Mouse (Mus musculus) small intestine, adult 2 months (tissue): ENCODE measurements around the gene Upk3a. TPM values are rescaled to one million over a fixed set of nuclear protein-coding genes. Genes with fewer than 3 reads are reported as not detected.

ENCODE experiments used
- H3K27ac ChIP-seq: fragments of 200-500 bp; 2 replicates; pipeline ENCODE4 v1.5.1; 2012; ENCODE audit warnings: low read depth, low read length, control low read depth, inconsistent platforms; ENCODE audit not compliant: insufficient read depth
- H3K27me3 ChIP-seq: fragments of 200-500 bp; 2 replicates; pipeline ENCODE4 v1.6.1; 2012; ENCODE audit warnings: mild to moderate bottlenecking, moderate library complexity, low read length, inconsistent platforms; ENCODE audit not compliant: control insufficient read depth, insufficient read depth
- H3K36me3 ChIP-seq: fragments of 200-500 bp; 2 replicates; pipeline ENCODE4 v1.6.1; 2012; ENCODE audit warnings: mild to moderate bottlenecking, low read length, control low read depth, inconsistent platforms; ENCODE audit not compliant: control insufficient read depth, insufficient read depth
- H3K4me1 ChIP-seq: fragments of 200-500 bp; 2 replicates; pipeline ENCODE4 v1.6.1; 2012; ENCODE audit warnings: low read length, inconsistent platforms, mixed read lengths; ENCODE audit not compliant: control insufficient read depth, insufficient read depth, insufficient read length
- H3K4me3 ChIP-seq: fragments of 200-500 bp; 2 replicates; pipeline ENCODE4 v1.5.1; 2012; ENCODE audit warnings: low read depth, mild to moderate bottlenecking, control low read depth, inconsistent platforms, low read length, moderate library complexity
- CTCF ChIP-seq: fragments of 200-500 bp; IDR thresholded peaks from 2 replicates; pipeline ENCODE4 v1.5.1; 2012; ENCODE audit warnings: low read depth, mild to moderate bottlenecking, control low read depth, inconsistent platforms, low read length, moderate library complexity, mixed read lengths; ENCODE audit not compliant: insufficient replicate concordance, insufficient read length; ENCODE audit errors: extremely low read depth
- POLR2A ChIP-seq: fragments of 200-500 bp; IDR thresholded peaks from 2 replicates; pipeline ENCODE4 v1.6.1; 2012; ENCODE audit warnings: low read depth, mild to moderate bottlenecking, control low read depth, inconsistent platforms, low read length, moderate library complexity
- WGBS: fragments of 180-500 bp; shearing (Covaris S2); methylation state at CpG from one replicate; pipeline ENCODE4 v1.1.7; 2018; 5-methylcytosine and 5-hydroxymethylcytosine counted together
- polyA plus RNA-seq: library from polyadenylated mRNA; depleted of rRNA; stranded (reverse); fragments of >200 nt; gene quantifications from 2 replicates; pipeline ENCODE4 v1.2.3, GENCODE M21; 2012

The Upk3a gene
- polyA plus RNA-seq, 1 experiment: 6.3 TPM

DNA sequence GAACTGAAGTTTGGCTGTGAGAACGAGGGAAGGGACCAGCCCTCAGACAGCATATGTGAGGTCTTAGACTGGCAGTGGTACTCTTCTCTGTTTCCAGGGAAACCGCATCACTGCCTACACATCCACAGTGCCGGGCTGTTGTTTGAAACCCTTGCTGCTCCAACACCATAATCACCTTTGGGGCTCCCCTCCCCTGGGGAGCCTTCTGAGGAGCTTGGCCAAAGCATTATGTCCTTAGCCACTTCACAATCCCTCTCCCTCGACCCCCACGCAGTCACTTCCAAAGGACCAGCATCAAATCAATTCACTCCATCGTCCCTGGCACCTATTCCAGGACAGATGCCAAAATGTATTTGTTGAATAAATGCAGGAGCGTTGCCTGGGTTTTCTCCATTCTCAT, 27.2 kb upstream of the Upk3a start:
- Histone ChIP-seq H3K27me3 (no peaks in the 10 kb centered on the region), H3K4me3 (no peak overlapping the region), H3K27ac (no peak overlapping the region), H3K36me3 (no peaks in the 10 kb centered on the region), H3K4me1 (peaks cover 2% of the 10 kb centered on the region; the same call in 1 of the 2 replicates)
- no peak for TF ChIP-seq CTCF
- no peak for TF ChIP-seq POLR2A
- 81% methylated on average over 7 of the region's 7 CpGs for WGBS

DNA sequence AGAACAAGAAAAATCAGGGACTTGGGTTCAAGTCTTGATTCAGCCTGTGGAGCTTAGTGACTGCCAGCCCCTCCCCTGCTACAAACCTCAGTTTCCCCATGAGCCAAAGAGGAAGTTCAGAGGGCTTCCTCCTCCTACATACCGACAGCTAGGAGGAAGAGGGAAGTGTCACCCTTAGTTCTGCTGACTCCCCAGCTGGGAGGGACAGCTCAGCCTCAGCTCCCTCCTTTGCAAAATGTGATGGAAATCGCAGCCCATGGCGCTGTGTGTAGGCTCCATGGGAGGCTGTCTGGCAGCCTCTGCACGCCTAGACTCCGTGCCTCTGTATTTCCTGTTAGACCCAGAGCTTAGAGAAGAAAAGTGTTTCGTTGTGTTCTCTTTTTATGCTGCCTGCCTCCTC, 22.4 kb upstream of the Upk3a start:
- Histone ChIP-seq H3K4me3 (no peak overlapping the region), H3K27ac (no peak overlapping the region), H3K36me3 (no peaks in the 10 kb centered on the region), H3K27me3 (no peaks in the 10 kb centered on the region), H3K4me1 (no peaks in the 10 kb centered on the region)
- TF ChIP-seq CTCF (no peak), POLR2A (no peak)
- 42% methylated on average over 6 of the region's 6 CpGs for WGBS

DNA sequence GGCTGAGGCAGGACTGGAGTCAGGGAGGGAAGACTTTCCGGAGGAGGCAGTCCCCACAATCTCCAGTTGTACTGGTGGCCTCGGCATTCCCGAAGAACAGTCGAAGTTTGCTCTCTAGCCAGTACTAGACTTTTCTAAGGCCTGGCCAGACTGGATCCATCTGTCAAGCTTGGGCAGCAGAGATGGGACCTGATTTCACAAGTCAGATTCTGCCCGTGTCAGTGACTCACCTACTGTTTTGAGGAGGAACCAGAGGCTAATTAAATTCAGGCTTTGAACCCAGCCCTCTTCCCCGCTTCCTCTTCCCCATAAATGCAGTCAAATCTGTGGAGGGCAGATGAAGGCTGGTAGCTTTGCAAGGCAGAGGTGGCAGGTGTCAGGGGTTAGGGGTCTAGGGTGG, 21.9 kb upstream of the Upk3a start:
- H3K27ac ChIP-seq: no peak overlapping the region
- no peaks in the 10 kb centered on the region for H3K27me3 ChIP-seq
- no peaks in the 10 kb centered on the region for H3K36me3 ChIP-seq
- no peaks in the 10 kb centered on the region for H3K4me1 ChIP-seq
- H3K4me3 ChIP-seq: no peak overlapping the region
- 48% methylated on average over 6 of the region's 6 CpGs for WGBS
- TF ChIP-seq POLR2A: no peak
- TF ChIP-seq CTCF: no peak

DNA sequence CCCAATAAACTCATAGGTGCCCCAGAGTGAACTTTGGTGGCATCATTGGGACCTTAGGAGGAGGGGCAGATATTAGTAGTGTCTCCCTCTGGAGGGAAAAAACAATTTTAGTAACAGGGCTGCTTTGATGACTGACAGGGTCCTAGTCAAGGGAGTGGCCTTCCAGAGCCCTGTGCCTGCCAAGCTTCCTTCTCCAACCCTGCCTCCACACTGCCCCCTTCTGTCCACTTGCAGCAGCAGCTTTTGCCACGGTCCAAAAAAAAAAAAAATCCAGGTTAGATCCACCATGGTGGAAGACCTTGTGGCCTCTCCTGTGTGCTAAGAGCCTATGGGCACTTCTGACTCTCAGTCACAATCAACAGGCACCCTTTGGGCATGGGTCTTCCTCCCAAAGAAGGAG, 21.0 kb upstream of the Upk3a start:
- peak; percentile 81 for TF ChIP-seq CTCF
- no peak for TF ChIP-seq POLR2A
- Histone ChIP-seq H3K27me3 (no peaks in the 10 kb centered on the region), H3K4me3 (no peak overlapping the region), H3K4me1 (no peaks in the 10 kb centered on the region), H3K27ac (no peak overlapping the region), H3K36me3 (no peaks in the 10 kb centered on the region)
- 0% methylated on average over 1 of the region's 1 CpGs for WGBS

DNA sequence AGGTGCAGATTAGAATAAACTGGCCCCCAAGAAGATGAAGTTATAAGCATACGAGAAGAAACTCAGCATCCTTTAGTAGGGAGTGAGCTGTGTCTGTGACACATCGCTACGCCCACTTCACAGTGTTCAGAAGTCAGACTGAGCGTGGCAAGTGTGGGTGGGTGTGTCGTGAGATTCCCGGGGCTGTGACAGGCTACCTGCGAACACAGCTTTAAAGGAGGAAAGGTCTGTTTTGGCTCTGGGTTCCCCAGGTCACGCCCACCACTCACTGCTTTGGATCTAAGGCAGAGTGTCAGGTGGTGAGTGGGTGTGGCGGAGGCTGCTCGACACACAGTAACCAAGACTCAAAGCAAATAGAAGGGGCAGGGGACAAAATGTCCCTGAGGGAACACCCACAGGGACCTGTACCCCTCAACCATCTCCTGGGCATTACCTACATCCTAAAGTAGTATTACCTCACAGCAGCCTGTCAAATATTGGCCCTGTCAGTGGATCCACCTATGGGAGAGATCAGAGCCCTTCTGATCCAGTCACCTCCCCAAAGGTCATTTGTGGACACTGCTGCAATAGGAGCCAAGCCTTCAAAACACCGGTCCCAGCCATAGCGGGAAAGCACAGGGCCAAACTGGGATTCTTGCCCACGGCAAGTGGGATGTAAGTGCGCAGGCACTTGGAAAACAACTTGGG, 19.0 kb upstream of the Upk3a start:
- Histone ChIP-seq H3K27ac (no peak overlapping the region), H3K4me3 (no peak overlapping the region), H3K27me3 (no peaks in the 10 kb centered on the region), H3K4me1 (no peaks in the 10 kb centered on the region), H3K36me3 (no peaks in the 10 kb centered on the region)
- TF ChIP-seq CTCF: no peak
- TF ChIP-seq POLR2A: no peak
- 57% methylated on average over 14 of the region's 14 CpGs for WGBS

DNA sequence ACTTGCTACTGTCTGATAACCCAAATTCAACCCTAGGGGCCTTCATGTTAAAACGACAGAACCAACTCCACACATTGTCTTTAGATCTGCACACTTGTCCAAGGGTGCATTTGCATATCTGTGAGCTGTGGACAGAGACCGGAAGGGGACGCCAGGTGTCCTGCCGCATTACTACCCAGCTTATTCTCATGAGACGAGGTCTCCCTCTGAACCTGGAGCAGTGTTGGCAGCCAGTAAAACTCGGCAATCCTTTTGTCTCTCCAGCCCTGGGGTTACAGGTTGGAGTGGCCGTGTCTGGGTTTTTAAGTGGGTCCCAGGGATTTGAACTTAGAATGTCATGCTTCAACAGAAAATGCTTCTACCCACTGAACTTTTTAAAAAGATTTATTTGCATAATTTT, 17.0 kb upstream of the Upk3a start:
- WGBS: 77% methylated on average over 7 of the region's 7 CpGs
- Histone ChIP-seq H3K27ac (no peak overlapping the region), H3K4me1 (no peaks in the 10 kb centered on the region), H3K27me3 (no peaks in the 10 kb centered on the region), H3K4me3 (no peak overlapping the region), H3K36me3 (no peaks in the 10 kb centered on the region)
- TF ChIP-seq POLR2A: no peak
- no peak for TF ChIP-seq CTCF

DNA sequence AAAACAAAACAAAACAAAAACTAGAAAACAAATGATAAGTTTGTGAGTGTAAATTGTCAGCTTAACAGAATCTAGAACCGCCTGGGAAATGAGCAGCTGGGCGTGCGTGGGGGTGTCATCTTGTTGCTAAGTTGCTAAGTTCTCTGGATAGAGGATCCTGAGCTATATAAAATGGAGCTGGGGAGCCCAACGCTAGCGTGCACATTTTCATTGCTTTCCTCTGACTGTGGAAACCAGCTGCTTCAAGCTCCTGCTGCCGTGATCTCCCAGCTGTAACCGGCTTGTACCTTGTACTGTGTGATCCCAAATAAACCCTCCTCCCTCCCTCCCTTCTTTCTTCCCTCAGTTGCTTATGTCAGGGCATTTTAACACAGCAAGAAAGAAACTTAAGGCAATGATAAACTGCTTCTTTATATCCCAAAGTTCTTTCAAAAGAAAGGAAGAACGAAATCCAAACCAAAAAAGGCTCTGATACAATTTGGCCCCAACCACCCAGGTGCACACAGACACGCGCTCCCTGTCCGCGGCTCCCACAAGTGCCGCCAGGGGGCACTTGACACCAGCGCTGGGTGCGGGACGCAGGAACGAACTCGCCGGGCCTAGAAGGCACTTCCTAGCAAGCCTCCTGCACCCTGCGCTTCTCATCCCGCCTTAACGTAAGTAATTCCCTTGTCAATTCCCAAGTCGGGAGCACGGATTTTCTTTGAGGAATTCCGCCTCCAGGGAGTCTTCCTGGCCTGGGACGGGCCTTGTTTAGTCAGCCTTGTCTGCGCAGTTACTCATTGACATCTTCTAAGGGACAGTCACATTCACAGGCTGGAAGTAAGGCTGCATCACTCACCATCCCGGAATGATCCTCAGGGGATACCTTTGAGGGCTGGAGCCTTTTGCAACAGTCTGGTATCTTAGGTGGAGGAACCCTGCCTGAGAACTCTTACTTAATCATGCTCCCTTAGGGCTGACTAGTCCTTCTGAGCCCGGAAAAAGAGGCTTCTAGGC, 15.7 kb upstream of the Upk3a start:
- H3K27me3 ChIP-seq: no peaks in the 10 kb centered on the region
- no peaks in the 10 kb centered on the region for H3K36me3 ChIP-seq
- no peaks in the 10 kb centered on the region for H3K4me1 ChIP-seq
- H3K27ac ChIP-seq: no peak overlapping the region
- no peak overlapping the region for H3K4me3 ChIP-seq
- peak; percentile 96 for TF ChIP-seq CTCF
- TF ChIP-seq POLR2A: no peak
- WGBS: 16% methylated on average over 29 of the region's 29 CpGs
